Mouse (Mus musculus) heart, adult 2 months (tissue): ENCODE measurements around the gene Gmeb1.

Source experiments
- CTCF ChIP-seq: fragments of 200-600 bp; IDR thresholded peaks from 2 replicates; pipeline ENCODE4 v1.8.1; 2022; ENCODE audit warnings: antibody characterized with exemption, mild to moderate bottlenecking, moderate library complexity
- EP300 ChIP-seq: fragments of 200-500 bp; IDR thresholded peaks from 2 replicates; pipeline ENCODE4 v1.6.1; 2011; ENCODE audit warnings: low read depth, low read length, control low read depth; ENCODE audit not compliant: insufficient read depth
- POLR2A ChIP-seq: fragments of 200-500 bp; IDR thresholded peaks from 2 replicates; pipeline ENCODE4 v1.6.1; 2011; ENCODE audit warnings: mild to moderate bottlenecking, low read depth, low read length, control low read depth; ENCODE audit not compliant: insufficient read depth

GRCm38 (mm10) chr4:132178630-132179059, 82.8 kb downstream of the Gmeb1 start:
- TF ChIP-seq POLR2A (no peak), CTCF (peak; percentile 83), EP300 (0 out of 2 replicates have a peak, but pooled peaks have one; percentile 33)
